Mouse (Mus musculus): ENCODE results near the gene Prdm4.

GRCm38 (mm10) chr10:85936280-85936965 is 19.5 kb upstream of the Prdm4 start:
- TF ChIP-seq CTCF (conservative IDR thresholded peaks at IDR 0.05 in 1 of 2, IDR thresholded peaks at IDR 0.05 in 1 of 2; ENCODE audit: low read depth in 2 of 2, low read length in 2 of 2) (no peak), POLR2A (IDR thresholded peaks at IDR 0.05; ENCODE audit: low read depth, low read length) (no peak), MAZ (IDR thresholded peaks at IDR 0.05; ENCODE audit: low read depth, low read length) (no peak)
